Mouse (Mus musculus) splenic B cell, adult 2 months (primary cell): Measurements from ENCODE around the gene Rhox3e.
"Not testable (repeated sequence)": the region's sequence is repeated elsewhere in the genome, so short reads cannot be mapped to it uniquely, and the experiment has no call there.

ENCODE experiments used
- DNase-seq: peaks from one replicate; pipeline ENCODE4 v3.0.0-alpha.2; 2011; ENCODE audit warnings: low read depth, low spot score
- H3K27me3 ChIP-seq: 2 replicates; pipeline ENCODE4 v1.6.1; 2012; ENCODE audit warnings: mild to moderate bottlenecking, low read length, moderate library complexity, mixed read lengths; ENCODE audit not compliant: control insufficient read depth, poor library complexity, insufficient read depth, severe bottlenecking
- H3K36me3 ChIP-seq: 2 replicates; pipeline ENCODE4 v1.6.1; 2012; ENCODE audit warnings: mild to moderate bottlenecking, low read length, moderate library complexity, mixed read lengths; ENCODE audit not compliant: control insufficient read depth, poor library complexity, insufficient read depth, severe bottlenecking

Gene Rhox3e

GRCm38 (mm10) chrX:37541719-37542118 lies at the start of gene Rhox3e:
Gene Rhox3e, plus strand, starts transcription at chrX:37542019.
- H3K27me3 ChIP-seq, DNase-seq, H3K36me3 ChIP-seq: not testable (repeated sequence)

- H3K27me3 ChIP-seq, DNase-seq, H3K36me3 ChIP-seq: not testable (repeated sequence)
Observed at GRCm38 (mm10) chrX:37514059-37514458, 27.8 kb upstream of the Rhox3e start, which contains the start of gene Rhox4d. Gene Rhox4d, plus strand, starts transcription at chrX:37514359.

GRCm38 (mm10) chrX:37530152-37530551 lies 11.7 kb upstream of the Rhox3e start, which contains the start of gene Rhox2e:
Gene Rhox2e, plus strand, starts transcription at chrX:37530452.
- DNase-seq, H3K36me3 ChIP-seq, H3K27me3 ChIP-seq: not testable (repeated sequence)

GRCm38 (mm10) chrX:37557112-37557511 lies 15.3 kb downstream of the Rhox3e start, which contains the start of gene Rhox4e:
Gene Rhox4e, plus strand, starts transcription at chrX:37557412.
- not testable (repeated sequence) for DNase-seq, H3K27me3 ChIP-seq, H3K36me3 ChIP-seq

GRCm38 (mm10) chrX:37571105-37571504 lies 29.3 kb downstream of the Rhox3e start, which contains the start of gene Rhox2f:
Gene Rhox2f, plus strand, starts transcription at chrX:37571405.
- not testable (repeated sequence) for H3K36me3 ChIP-seq, DNase-seq, H3K27me3 ChIP-seq

- not testable (repeated sequence) for H3K27me3 ChIP-seq, H3K36me3 ChIP-seq, DNase-seq
Observed at GRCm38 (mm10) chrX:37572638-37573037, 30.8 kb downstream of the Rhox3e start.

GRCm38 (mm10) chrX:37580692-37581091 lies 38.9 kb downstream of the Rhox3e start, which contains the start of gene Rhox3f:
Gene Rhox3f, plus strand, starts transcription at chrX:37580992.
- DNase-seq, H3K36me3 ChIP-seq, H3K27me3 ChIP-seq: not testable (repeated sequence)
